In the genomic region with DNA sequence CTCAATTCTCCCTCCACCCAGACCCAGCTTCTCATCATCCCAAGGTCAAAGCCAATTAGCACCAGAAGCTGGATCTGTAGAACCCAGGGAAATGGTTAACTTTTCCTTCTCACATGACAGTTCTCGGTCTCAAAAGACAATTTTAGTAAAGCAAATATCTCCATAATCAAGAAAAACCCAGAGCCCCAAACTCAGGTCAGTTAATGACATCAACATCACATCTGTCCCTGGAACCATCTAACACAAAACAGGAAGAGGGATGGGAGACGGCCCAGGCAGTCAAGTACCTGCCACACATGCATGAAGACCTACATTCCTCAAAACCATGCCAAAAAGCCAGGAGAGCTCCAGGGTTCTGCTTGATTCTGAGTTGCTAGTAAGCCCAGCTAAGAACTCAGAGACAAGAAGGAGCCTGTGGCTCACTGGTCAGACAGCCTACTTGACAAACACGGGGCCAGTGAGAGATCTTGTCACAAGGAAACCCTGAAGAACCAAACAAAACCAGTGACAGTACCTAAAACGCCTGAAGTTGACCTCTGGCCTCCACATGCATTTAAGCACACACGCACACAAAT, we compare ENCODE assay signal across 22 mouse cellular contexts. TPM values are rescaled to one million over a fixed set of nuclear protein-coding genes. Genes with fewer than 3 reads are reported as not detected.
DNase-seq lines count a peak whose midpoint lies in the region; ATAC-seq and TF ChIP-seq lines count a peak whose summit lies in the region.
"Had no signal": no experiment of that assay in that cellular context is flagged by ENCODE, and none has a peak within 500 bp of the region (broad histone marks: within the 10 kb centered on the region; RNA-seq: fewer than 3 reads in every experiment).

No protein-coding gene starts in this region.

- H3K9me3 ChIP-seq in intestine, embryonic 16.5 days (ENCODE audit: control insufficient read depth, low read length): no peaks in the 10 kb centered on the region
- H3K9me3 ChIP-seq: embryonic facial prominence, embryonic 12.5 days; forebrain, embryonic 15.5 days; heart, embryonic 15.5 days; hindbrain, embryonic 10.5 days had no signal

- peaks cover 3% of the 10 kb centered on the region; the same call in 1 of the 2 replicates for H3K36me3 ChIP-seq in kidney, adult 2 months (ENCODE audit: control insufficient read depth, insufficient read depth, low read length)
- peaks cover 25% of the 10 kb centered on the region for H3K36me3 ChIP-seq in liver, adult 2 months (ENCODE audit: control insufficient read depth, insufficient read depth, low read length)
- H3K36me3 ChIP-seq in intestine, embryonic 16.5 days (ENCODE audit: control insufficient read depth, insufficient read depth, low read length): no peaks in the 10 kb centered on the region
- H3K36me3 ChIP-seq: embryonic facial prominence, embryonic 12.5 days; forebrain, embryonic 15.5 days; heart, embryonic 15.5 days; hindbrain, embryonic 10.5 days had no signal

- H3K27ac ChIP-seq in kidney, adult 2 months (ENCODE audit: insufficient read depth, low read depth, low read length): peak overlapping the region; percentile 98
- peak overlapping the region; percentile 82 for H3K27ac ChIP-seq in liver, adult 2 months (replicated peaks; ENCODE audit: insufficient read depth, low read depth, low read length)
- no peak overlapping the region for H3K27ac ChIP-seq in intestine, embryonic 16.5 days (ENCODE audit: low read length)
- H3K27ac ChIP-seq in gastrocnemius, adult 2 months: no peak overlapping the region
- H3K27ac ChIP-seq: embryonic facial prominence, embryonic 12.5 days; forebrain, embryonic 15.5 days; heart, adult 2 months; heart, embryonic 15.5 days; hindbrain, embryonic 10.5 days; hindbrain, embryonic 14.5 days had no signal

- ATAC-seq in intestine, embryonic 16.5 days: no peak
- ATAC-seq: forebrain, embryonic 15.5 days had no signal

- intact Hi-C loops in gastrocnemius, adult 2 months (cut with DNase I): no loop called here

- peak; percentile 75 for DNase-seq in kidney, adult 2 months
- DNase-seq in kidney, postnatal 4 days: no peak
- peak; percentile 66 for DNase-seq in liver, adult 2 months (ENCODE audit: extremely low read depth, low read depth, low spot score)
- no peak for DNase-seq in liver
- no peak for DNase-seq in gastrocnemius, adult 2 months
- DNase-seq: adrenal gland, adult 8-10 months; adrenal gland, postnatal 36 days; cerebellum, adult 2 months; cerebellum, postnatal 10 days; gastrocnemius, postnatal 10 days; heart, adult 2 months; heart, postnatal 14 days had no signal

- TF ChIP-seq POLR2A in kidney, adult 2 months (IDR thresholded peaks at IDR 0.05; ENCODE audit: low read depth, low read length): no peak
- no peak for TF ChIP-seq POLR2A in liver, adult 2 months (IDR thresholded peaks at IDR 0.05; ENCODE audit: extremely low read depth, insufficient read depth, low read length)

- peak overlapping the region; percentile 87 for H3K9ac ChIP-seq in liver, adult 2 months (ENCODE audit: low read depth, low read length)
- H3K9ac ChIP-seq in intestine, embryonic 16.5 days (ENCODE audit: low read depth, low read length): peak overlapping the region; percentile 7; the same call in 1 of the 2 replicates
- H3K9ac ChIP-seq: embryonic facial prominence, embryonic 12.5 days; forebrain, embryonic 15.5 days; heart, embryonic 15.5 days; hindbrain, embryonic 14.5 days had no signal

- H3K27me3 ChIP-seq in kidney, adult 2 months (replicated peaks; ENCODE audit: control insufficient read depth, insufficient read depth, low read length): no peaks in the 10 kb centered on the region
- H3K27me3 ChIP-seq in liver, adult 2 months (ENCODE audit: control insufficient read depth, insufficient read depth, low read length): no peaks in the 10 kb centered on the region
- H3K27me3 ChIP-seq in intestine, embryonic 16.5 days (replicated peaks; ENCODE audit: control insufficient read depth, insufficient read depth, low read length): no peaks in the 10 kb centered on the region
- H3K27me3 ChIP-seq: embryonic facial prominence, embryonic 12.5 days; forebrain, embryonic 15.5 days; heart, embryonic 15.5 days had no signal

- H3K4me2 ChIP-seq in intestine, embryonic 16.5 days (ENCODE audit: low read depth, low read length): peak overlapping the region; percentile 57
- H3K4me2 ChIP-seq: embryonic facial prominence, embryonic 12.5 days; forebrain, embryonic 15.5 days; heart, embryonic 11.5 days; heart, embryonic 15.5 days; hindbrain, embryonic 14.5 days had no signal

- H3K4me3 ChIP-seq in kidney, adult 2 months (ENCODE audit: insufficient read depth, low read depth, low read length): peak overlapping the region; percentile 47
- H3K4me3 ChIP-seq in liver, adult 2 months (ENCODE audit: insufficient read depth, low read depth, low read length): peak overlapping the region; percentile 57
- peak overlapping the region; percentile 29 for H3K4me3 ChIP-seq in intestine, embryonic 16.5 days (ENCODE audit: low read length)
- H3K4me3 ChIP-seq in gastrocnemius, adult 2 months: no peak overlapping the region
- H3K4me3 ChIP-seq: embryonic facial prominence, embryonic 12.5 days; forebrain, embryonic 15.5 days; heart, adult 2 months; heart, embryonic 15.5 days; hindbrain, embryonic 10.5 days had no signal

- peaks cover 38% of the 10 kb centered on the region; the same call in 1 of the 2 replicates for H3K79me2 ChIP-seq in liver, adult 2 months (ENCODE audit: control insufficient read depth, insufficient read depth, low read length)

- WGBS in kidney, adult 2 months: 39% methylated on average over 5 of the region's 5 CpGs
- 11% methylated on average over 5 of the region's 5 CpGs for WGBS in liver, adult 2 months
- WGBS in intestine, embryonic 16.5 days: 57% methylated on average over 5 of the region's 5 CpGs

- TF ChIP-seq CTCF in kidney, adult 2 months (conservative IDR thresholded peaks at IDR 0.05; ENCODE audit: insufficient read depth, insufficient read length, low read depth, low read length): no peak
- TF ChIP-seq CTCF in liver, adult 2 months (IDR thresholded peaks at IDR 0.05; ENCODE audit: low read depth, low read length): no peak
- no peak for TF ChIP-seq CTCF in gastrocnemius, adult 2 months (IDR thresholded peaks at IDR 0.05)

- no peaks in the 10 kb centered on the region; the same call in 1 of the 2 replicates for H3K4me1 ChIP-seq in kidney, adult 2 months (ENCODE audit: control insufficient read depth, insufficient read depth, low read length)
- peaks cover 20% of the 10 kb centered on the region for H3K4me1 ChIP-seq in liver, adult 2 months (ENCODE audit: control insufficient read depth, insufficient read depth, low read length)
- H3K4me1 ChIP-seq in intestine, embryonic 16.5 days (ENCODE audit: control insufficient read depth, insufficient read depth, low read length): 0 out of 2 replicates have a peak, but pooled peaks cover 4% of the 10 kb centered on the region
- H3K4me1 ChIP-seq: embryonic facial prominence, embryonic 12.5 days; forebrain, embryonic 15.5 days; hindbrain, embryonic 10.5 days had no signal

RNA-seq across cellular contexts. Expression of gene Nr1h4, which starts 30.3 kb away (rescaled TPM):
- polyA plus RNA-seq in kidney, adult 2 months (2012; rRNA removed): 49.6 and 59.2 TPM in 2 replicates
- total RNA-seq in liver, adult 2 months (2014; rRNA removed): 131 and 168 TPM in 2 replicates
- 52.2 and 58.4 TPM in 2 replicates for polyA plus RNA-seq in liver, adult 2 months (2012; rRNA removed)
- 84.0 and 108 TPM in 2 replicates for polyA plus RNA-seq in intestine, embryonic 16.5 days (2015; fragmentation: Nextera tagmentation; extraction: Ambion mirVana)
- total RNA-seq in gastrocnemius, adult 2 months (2021): under 1 TPM in 1 of 2 experiments, not detected in 1; 0.25 TPM
- total RNA-seq: common myeloid progenitor, adult 5-6 weeks; ES-E14; gastrocnemius, postnatal 10 days had no signal
- polyA plus RNA-seq: embryonic facial prominence, embryonic 12.5 days; forebrain, embryonic 11.5 days; hindbrain, embryonic 10.5 days had no signal

RNA-seq across cellular contexts. Expression of gene Gas2l3, which starts 59.3 kb away (rescaled TPM):
- polyA plus RNA-seq in kidney, adult 2 months (2012; rRNA removed): 0.19 and 0.75 TPM in 2 replicates
- total RNA-seq in liver, adult 2 months (2014; rRNA removed): 1.2 and 1.9 TPM in 2 replicates
- 0.29 and 0.38 TPM in 2 replicates for polyA plus RNA-seq in liver, adult 2 months (2012; rRNA removed)
- polyA plus RNA-seq in intestine, embryonic 16.5 days (2015; fragmentation: Nextera tagmentation; extraction: Ambion mirVana): 13.1 and 13.6 TPM in 2 replicates
- total RNA-seq in gastrocnemius, adult 2 months (2021): under 1 TPM; 0.89 to 0.95 TPM

Comparison
In these comparisons a context has a peak if more than half of its experiments do, and no peak if none do; other contexts are left out.
1. DNase-seq: peak in kidney, adult 2 months (single experiment) and liver, adult 2 months (single experiment); none in kidney, postnatal 4 days (0 of 2), liver (single experiment) and gastrocnemius, adult 2 months (single experiment).
2. H3K27ac ChIP-seq: peak in kidney, adult 2 months (single experiment) and liver, adult 2 months (single experiment); none in intestine, embryonic 16.5 days (single experiment) and gastrocnemius, adult 2 months (single experiment).